Mouse (Mus musculus) leukemia stem cell, adult 10-12 weeks (primary cell): ENCODE data around the gene Itpripl1. TPM values are rescaled to one million over a fixed set of nuclear protein-coding genes. Genes with fewer than 3 reads are reported as not detected.

Experiments
- polyA plus RNA-seq: library from polyadenylated mRNA; stranded (reverse); fragments of >175 nt; gene quantifications from 2 replicates; pipeline ENCODE4 v1.2.3, GENCODE M21; 2012; ENCODE audit warnings: low replicate concordance

Itpripl1 gene
- polyA plus RNA-seq: 4.4 and 6.6 TPM in 2 replicates

DNA sequence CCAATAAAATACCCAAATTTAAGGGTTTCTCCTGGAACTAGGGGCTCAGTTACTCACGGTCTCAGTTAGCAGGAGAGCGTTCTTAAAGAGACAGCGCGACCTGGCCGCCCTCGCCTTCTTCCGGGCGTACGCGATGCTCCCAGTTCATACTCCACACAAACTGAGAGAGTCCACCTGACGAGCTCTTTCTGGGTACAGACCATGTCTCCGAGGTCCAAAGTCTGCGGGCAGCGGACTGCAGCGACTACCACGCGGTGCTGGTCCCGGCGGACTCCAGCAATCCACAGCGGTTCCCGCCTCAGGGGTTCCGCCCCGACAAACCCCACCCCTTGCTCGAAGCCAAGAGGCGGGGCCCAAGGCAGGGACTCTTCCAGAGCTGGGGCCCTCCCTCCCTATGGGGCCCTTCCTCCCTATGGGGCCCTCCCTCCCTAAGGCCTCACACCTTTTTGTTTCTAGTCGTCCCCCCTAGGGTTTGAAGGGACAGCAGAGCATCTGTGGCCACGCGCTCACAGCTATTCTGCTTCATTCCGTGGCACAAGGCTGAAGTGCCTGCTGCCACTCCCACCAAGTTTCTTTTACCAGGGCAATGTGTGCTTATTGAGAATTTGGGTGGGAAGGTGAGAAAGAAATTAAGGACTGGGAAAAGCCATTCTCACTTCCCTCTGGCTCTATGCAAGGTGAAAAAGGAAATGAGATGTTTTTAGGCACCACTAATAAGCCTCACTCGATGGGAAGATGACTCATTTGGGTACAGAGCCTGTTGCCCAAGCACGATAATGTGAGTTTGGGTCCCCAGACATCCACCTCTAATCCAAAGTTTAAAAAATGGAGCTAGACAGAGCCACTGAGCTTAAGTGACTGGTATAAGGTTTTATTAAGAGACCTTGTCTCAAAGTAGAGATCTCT lies at the start of gene Itpripl1:
Itpripl1 (minus strand) TSS at position 285 of the 906 bp plus-strand sequence.

DNA sequence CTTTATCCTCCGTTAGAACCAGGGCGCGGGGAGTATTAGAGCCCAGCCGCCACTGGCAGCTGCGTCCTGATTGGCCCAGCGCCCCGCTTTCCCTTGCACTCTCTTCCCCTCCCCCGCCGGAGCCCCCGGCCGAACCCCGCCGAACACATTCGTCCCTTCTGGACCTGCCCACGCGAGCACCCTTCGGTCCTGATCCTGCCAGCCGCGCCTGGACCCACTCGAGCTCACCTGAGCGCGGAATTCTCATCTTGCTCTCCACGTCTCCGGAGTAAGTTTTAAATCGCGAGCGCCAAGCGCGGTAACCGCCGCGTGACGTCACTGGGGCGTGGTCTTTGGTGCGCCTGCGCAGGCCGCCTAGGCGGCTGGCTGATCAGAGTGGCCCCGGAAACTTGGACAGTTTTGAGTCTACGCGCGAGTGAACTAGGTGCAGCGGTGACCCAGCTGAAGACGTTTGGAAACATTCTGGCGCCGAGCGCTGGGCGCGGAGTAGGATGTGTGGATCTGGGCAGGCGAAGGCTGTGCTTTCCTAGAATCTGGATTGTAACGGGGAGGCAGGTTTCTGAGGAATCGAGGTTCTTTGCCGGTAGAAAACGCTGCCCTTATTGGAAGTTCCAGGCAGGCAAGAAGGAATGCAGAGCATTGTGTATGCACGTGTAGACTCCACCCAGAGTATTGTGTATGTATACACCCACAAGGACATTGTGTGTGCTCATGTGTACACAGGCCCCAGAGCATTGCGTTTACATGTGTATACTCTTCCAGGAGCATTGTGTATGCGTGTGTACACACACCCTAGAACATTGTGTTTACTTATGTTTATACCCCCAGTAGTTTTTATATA lies 9.4 kb downstream of the Itpripl1 start, which contains the start of gene Ncaph:
Ncaph (minus strand) TSS at position 334 of the 841 bp plus-strand sequence.

Other genes with a start within 250 kb of the Itpripl1 start
- gene Sppl2a, start 210.2 kb downstream of the Itpripl1 start, polyA plus RNA-seq: 1.2 and 8.5 TPM in 2 replicates
- 5.6 and 7.6 TPM in 2 replicates for gene Ap4e1, start 134.7 kb downstream of the Itpripl1 start, polyA plus RNA-seq
- 0.78 and 4.8 TPM in 2 replicates for gene Blvra, start 72.8 kb downstream of the Itpripl1 start, polyA plus RNA-seq
- 11.2 and 15.0 TPM in 2 replicates for gene Ncaph, start 9.5 kb downstream of the Itpripl1 start, polyA plus RNA-seq
- gene 1810024B03Rik, start 64.8 kb upstream of the Itpripl1 start, polyA plus RNA-seq: 0.47 TPM in 1 of 2 replicates, not detected in the other
- 3.1 and 13.9 TPM in 2 replicates for gene Snrnp200, start 64.9 kb upstream of the Itpripl1 start, polyA plus RNA-seq
- 10.1 and 19.2 TPM in 2 replicates for gene Ciao1, start 104.4 kb upstream of the Itpripl1 start, polyA plus RNA-seq
- gene Tmem127, start 104.5 kb upstream of the Itpripl1 start, polyA plus RNA-seq: 40.5 and 112 TPM in 2 replicates
- 34.0 and 55.3 TPM in 2 replicates for gene Stard7, start 126.8 kb upstream of the Itpripl1 start, polyA plus RNA-seq
- 11.8 and 12.4 TPM in 2 replicates for gene Dusp2, start 192.7 kb upstream of the Itpripl1 start, polyA plus RNA-seq
- not detected in 2 replicates for gene Astl, start 195.2 kb upstream of the Itpripl1 start, polyA plus RNA-seq
- 0.05 and 0.15 TPM in 2 replicates for gene Adra2b, start 219.8 kb upstream of the Itpripl1 start, polyA plus RNA-seq